Mouse (Mus musculus): Measurements from ENCODE around the gene Zbed4. TPM values are rescaled to one million over a fixed set of nuclear protein-coding genes. Genes with fewer than 3 reads are reported as not detected.

Zbed4 gene
- polyA plus RNA-seq, 1 experiment from 2014 or later = 4.9 TPM

DNA sequence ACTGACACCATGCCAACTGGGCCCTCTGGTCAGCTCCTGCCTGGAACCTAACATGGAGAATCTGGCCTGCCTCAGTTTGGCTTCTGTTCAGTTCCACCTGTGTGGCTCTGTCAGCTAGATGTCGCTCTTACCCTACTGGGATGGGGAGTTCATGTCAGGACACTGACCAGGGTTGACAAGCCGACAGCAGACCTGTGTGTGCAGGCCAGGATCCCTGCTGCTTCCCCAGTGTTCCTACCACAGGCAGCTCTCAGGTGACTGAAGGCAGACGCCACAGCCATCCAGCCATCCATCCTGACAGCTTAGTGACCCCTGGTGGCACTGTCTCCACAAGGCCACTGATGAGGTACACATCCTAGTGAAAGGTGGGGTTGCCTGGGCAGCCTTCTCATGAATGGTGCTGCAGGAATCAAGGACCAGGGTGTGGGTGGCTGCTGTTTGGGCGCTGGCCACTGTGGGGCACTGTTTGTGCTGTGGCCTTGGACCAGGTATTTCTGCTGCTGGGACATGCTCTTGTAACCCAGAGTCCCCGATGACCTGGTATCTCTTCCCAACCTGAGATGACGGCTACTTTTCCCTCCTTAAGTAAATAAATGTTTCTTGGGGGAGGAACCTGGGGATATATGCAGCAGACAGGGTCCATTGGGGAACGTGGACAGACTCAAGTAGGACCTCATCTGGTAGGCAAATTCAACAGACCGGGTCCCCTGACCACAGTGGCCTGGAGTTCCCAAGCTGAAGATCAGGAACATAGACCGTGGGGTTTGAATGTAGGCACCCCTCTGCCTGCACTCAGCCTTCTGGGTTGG, 76.7 kb downstream of the Zbed4 start:
- Histone ChIP-seq H3K9me3 (ENCODE audit: control insufficient read depth) (no peaks in the 10 kb centered on the region), H3K4me1 (replicated peaks; ENCODE audit: control insufficient read depth, insufficient read depth, low read length) (no peaks in the 10 kb centered on the region), H3K36me3 (ENCODE audit: control insufficient read depth, insufficient read depth) (peaks cover 31% of the 10 kb centered on the region), H3K27me3 (replicated peaks; ENCODE audit: control insufficient read depth, insufficient read depth, low read length) (no peaks in the 10 kb centered on the region), H3K4me2 (replicated peaks; ENCODE audit: low read depth) (no peak overlapping the region), H3K4me3 (ENCODE audit: low read depth, low read length) (no peak overlapping the region), H3K27ac (ENCODE audit: low read depth, low read length) (no peak overlapping the region), H3K9ac (ENCODE audit: low read depth, low read length) (no peak overlapping the region)
- 26% methylated on average over 9 of the region's 9 CpGs for WGBS
- TF ChIP-seq CTCF (IDR thresholded peaks at IDR 0.05; ENCODE audit: low read depth) = peak; percentile 65
- peak; percentile 68 for ATAC-seq

DNA sequence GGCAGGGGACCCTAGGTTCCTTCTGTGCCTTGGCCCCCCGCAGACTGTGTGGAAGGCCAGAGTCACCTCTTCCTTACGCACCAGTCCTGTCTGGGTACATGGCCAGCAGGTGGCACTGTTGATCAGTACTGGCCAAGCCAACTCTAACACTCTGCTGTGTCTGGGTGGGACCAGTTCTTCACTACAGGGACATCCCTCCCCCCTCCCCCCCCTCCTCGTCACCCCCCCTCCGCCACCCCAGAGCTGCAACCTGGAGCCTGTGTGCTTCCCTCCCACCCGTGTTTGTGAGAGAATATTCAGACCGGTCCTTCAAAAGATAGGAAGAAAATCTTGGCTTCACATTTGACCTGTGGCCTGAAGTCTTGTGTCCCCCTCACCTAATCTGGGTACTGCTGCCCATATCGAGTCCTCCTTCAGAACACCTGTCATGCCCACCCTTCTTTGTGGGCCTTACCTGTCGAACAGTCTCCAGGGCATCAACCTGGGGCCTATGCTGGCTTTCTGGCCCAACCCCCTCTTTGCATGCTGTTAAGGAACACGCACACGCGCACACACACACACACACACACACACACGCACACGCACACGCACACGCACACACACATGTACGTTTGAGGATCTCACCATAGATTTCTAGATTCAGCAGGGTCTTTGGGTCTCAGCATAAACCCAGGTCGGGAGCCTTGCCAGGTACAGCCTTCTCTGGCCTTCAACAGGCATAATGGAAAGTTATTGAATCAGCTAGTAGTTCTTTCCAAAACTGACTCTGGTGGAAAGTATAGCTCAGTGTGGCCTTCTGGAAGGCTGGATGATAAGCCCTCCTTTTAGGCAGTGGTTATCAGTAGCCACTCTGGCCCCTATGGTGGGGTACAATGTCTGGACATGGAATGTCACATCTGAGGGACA, 77.6 kb downstream of the Zbed4 start:
- H3K4me1 ChIP-seq (replicated peaks; ENCODE audit: control insufficient read depth, insufficient read depth, low read length) = no peaks in the 10 kb centered on the region
- TF ChIP-seq CTCF (IDR thresholded peaks at IDR 0.05; ENCODE audit: low read depth) = peak; percentile 89
- peak; percentile 80 for ATAC-seq
- no peak overlapping the region for H3K4me3 ChIP-seq (ENCODE audit: low read depth, low read length)
- H3K27ac ChIP-seq (ENCODE audit: low read depth, low read length) = no peak overlapping the region
- WGBS = 53% methylated on average over 17 of the region's 17 CpGs
- H3K27me3 ChIP-seq (replicated peaks; ENCODE audit: control insufficient read depth, insufficient read depth, low read length) = no peaks in the 10 kb centered on the region
- H3K9me3 ChIP-seq (ENCODE audit: control insufficient read depth) = no peaks in the 10 kb centered on the region
- peaks cover 23% of the 10 kb centered on the region for H3K36me3 ChIP-seq (ENCODE audit: control insufficient read depth, insufficient read depth)
- H3K9ac ChIP-seq (ENCODE audit: low read depth, low read length) = no peak overlapping the region
- H3K4me2 ChIP-seq (replicated peaks; ENCODE audit: low read depth) = no peak overlapping the region

DNA sequence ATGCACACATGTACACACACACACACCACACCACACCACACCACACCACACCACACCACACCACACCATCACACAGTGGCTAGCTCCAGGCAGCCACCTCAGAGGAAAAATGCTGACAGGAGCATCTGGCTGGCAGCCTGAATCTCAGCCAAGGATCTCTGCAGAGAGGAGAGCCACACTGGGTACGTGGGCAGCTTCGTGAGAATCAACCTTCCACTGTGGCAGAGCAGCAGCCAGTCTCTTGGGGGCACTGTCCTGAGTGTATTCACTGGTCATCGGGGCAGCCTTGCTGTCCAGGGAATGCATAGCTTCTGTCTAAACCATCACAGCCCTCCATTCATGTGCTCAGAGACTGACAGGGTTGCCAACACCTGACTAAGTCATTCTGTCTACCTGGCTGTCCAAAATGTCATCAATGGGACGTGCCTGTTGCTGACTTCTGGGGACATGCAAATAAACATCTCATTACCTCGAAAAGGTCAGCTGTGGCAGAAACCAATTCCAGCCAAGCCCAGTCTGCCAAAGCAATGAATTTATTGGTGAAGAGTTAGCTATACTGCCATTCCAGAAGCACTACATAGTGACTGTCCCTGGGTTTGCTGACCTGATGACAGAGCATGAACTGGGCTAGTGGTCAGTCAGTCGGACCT, 78.5 kb downstream of the Zbed4 start:
- Histone ChIP-seq H3K27ac (ENCODE audit: low read depth, low read length) (no peak overlapping the region), H3K4me3 (ENCODE audit: low read depth, low read length) (no peak overlapping the region), H3K9me3 (ENCODE audit: control insufficient read depth) (no peaks in the 10 kb centered on the region), H3K27me3 (replicated peaks; ENCODE audit: control insufficient read depth, insufficient read depth, low read length) (no peaks in the 10 kb centered on the region), H3K4me1 (replicated peaks; ENCODE audit: control insufficient read depth, insufficient read depth, low read length) (no peaks in the 10 kb centered on the region), H3K36me3 (ENCODE audit: control insufficient read depth, insufficient read depth) (peaks cover 14% of the 10 kb centered on the region), H3K9ac (ENCODE audit: low read depth, low read length) (no peak overlapping the region), H3K4me2 (replicated peaks; ENCODE audit: low read depth) (no peak overlapping the region)
- TF ChIP-seq CTCF (IDR thresholded peaks at IDR 0.05; ENCODE audit: low read depth) = no peak
- 80% methylated on average over 6 of the region's 6 CpGs for WGBS
- no peak for ATAC-seq

DNA sequence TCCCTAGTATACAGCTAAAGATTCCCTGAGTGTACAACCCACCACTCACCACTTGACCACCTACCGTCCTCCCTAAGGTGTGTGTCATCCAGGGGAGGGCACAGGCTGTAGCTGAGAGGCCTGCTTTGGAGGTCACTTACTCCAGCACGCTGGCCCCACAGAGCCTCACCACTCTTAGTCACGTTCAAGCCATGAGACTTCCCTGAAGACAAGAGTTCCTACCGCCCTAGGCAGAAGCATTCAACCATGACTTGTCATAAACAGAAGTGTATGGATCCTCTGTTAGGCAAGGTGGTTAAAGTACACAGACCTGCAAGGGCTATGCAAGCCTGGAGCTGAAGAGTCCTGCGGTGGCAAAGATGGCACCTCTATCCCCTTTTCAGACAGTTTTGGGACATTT, 79.2 kb downstream of the Zbed4 start:
- Histone ChIP-seq H3K27ac (ENCODE audit: low read depth, low read length) (no peak overlapping the region), H3K9me3 (ENCODE audit: control insufficient read depth) (no peaks in the 10 kb centered on the region), H3K4me2 (replicated peaks; ENCODE audit: low read depth) (no peak overlapping the region), H3K27me3 (replicated peaks; ENCODE audit: control insufficient read depth, insufficient read depth, low read length) (no peaks in the 10 kb centered on the region), H3K4me3 (ENCODE audit: low read depth, low read length) (no peak overlapping the region), H3K4me1 (replicated peaks; ENCODE audit: control insufficient read depth, insufficient read depth, low read length) (no peaks in the 10 kb centered on the region), H3K9ac (ENCODE audit: low read depth, low read length) (no peak overlapping the region), H3K36me3 (ENCODE audit: control insufficient read depth, insufficient read depth) (peaks cover 6% of the 10 kb centered on the region)
- no peak for ATAC-seq
- WGBS = 73% methylated on average over 5 of the region's 5 CpGs
- TF ChIP-seq CTCF (IDR thresholded peaks at IDR 0.05; ENCODE audit: low read depth) = no peak

DNA sequence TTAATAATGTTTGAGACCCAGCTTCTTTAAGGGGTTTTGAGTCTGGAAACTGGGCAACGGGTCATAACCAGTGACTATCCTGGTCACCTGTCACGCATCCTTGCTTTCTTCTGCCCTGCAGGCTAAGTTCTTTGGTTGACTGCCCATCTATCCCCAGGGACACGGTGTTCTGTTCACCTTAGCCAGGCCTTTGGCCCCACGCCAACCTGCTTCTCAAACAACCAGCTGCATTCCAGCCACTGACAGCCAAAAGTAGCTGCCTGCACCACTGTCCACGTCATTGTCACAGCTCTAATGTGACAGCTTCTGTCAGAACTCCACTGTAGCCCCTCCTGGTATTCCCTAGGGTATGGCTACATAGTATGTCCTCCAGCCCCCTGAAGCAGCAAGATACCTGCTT, 80.0 kb downstream of the Zbed4 start:
- H3K9me3 ChIP-seq (ENCODE audit: control insufficient read depth) = no peaks in the 10 kb centered on the region
- no peaks in the 10 kb centered on the region for H3K36me3 ChIP-seq (ENCODE audit: control insufficient read depth, insufficient read depth)
- 49% methylated on average over 5 of the region's 5 CpGs for WGBS
- no peak overlapping the region for H3K9ac ChIP-seq (ENCODE audit: low read depth, low read length)
- H3K27me3 ChIP-seq (replicated peaks; ENCODE audit: control insufficient read depth, insufficient read depth, low read length) = no peaks in the 10 kb centered on the region
- TF ChIP-seq CTCF (IDR thresholded peaks at IDR 0.05; ENCODE audit: low read depth) = no peak
- no peak overlapping the region for H3K27ac ChIP-seq (ENCODE audit: low read depth, low read length)
- ATAC-seq = no peak
- no peak overlapping the region for H3K4me3 ChIP-seq (ENCODE audit: low read depth, low read length)
- no peaks in the 10 kb centered on the region for H3K4me1 ChIP-seq (replicated peaks; ENCODE audit: control insufficient read depth, insufficient read depth, low read length)
- no peak overlapping the region for H3K4me2 ChIP-seq (replicated peaks; ENCODE audit: low read depth)

DNA sequence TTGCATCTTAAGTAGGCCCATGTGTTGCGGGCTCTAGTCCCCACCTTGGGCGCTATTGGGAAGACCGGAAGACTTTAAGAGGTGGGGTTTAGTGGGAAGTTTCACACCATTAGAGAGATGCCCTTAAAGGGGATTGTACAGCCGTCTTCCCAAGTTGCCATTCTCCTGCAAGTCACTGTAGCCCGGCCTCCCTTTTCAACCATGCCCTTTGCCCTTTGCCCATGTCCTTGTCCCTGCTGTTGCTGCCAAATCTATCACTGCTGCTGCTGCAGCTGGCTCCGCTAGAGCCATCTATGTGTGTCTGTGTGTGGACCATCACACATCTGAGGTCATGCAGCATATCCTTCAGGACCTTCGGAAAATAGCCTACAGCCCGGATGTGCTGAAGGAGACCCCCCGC, 81.1 kb downstream of the Zbed4 start:
- Histone ChIP-seq H3K4me2 (replicated peaks; ENCODE audit: low read depth) (no peak overlapping the region), H3K9me3 (ENCODE audit: control insufficient read depth) (no peaks in the 10 kb centered on the region), H3K36me3 (ENCODE audit: control insufficient read depth, insufficient read depth) (no peaks in the 10 kb centered on the region), H3K27ac (ENCODE audit: low read depth, low read length) (no peak overlapping the region), H3K27me3 (replicated peaks; ENCODE audit: control insufficient read depth, insufficient read depth, low read length) (no peaks in the 10 kb centered on the region), H3K9ac (ENCODE audit: low read depth, low read length) (no peak overlapping the region), H3K4me1 (replicated peaks; ENCODE audit: control insufficient read depth, insufficient read depth, low read length) (no peaks in the 10 kb centered on the region), H3K4me3 (ENCODE audit: low read depth, low read length) (no peak overlapping the region)
- TF ChIP-seq CTCF (IDR thresholded peaks at IDR 0.05; ENCODE audit: low read depth) = no peak
- ATAC-seq = no peak
- WGBS = 69% methylated on average over 9 of the region's 9 CpGs

Other genes with a start within 250 kb of the Zbed4 start
- gene Zdhhc25, start 151.4 kb upstream of the Zbed4 start, polyA plus RNA-seq (2015; fragmentation: Nextera tagmentation; extraction: Ambion mirVana) = not detected in 2 replicates
- gene Brd1, start 17.4 kb upstream of the Zbed4 start, polyA plus RNA-seq (2015; fragmentation: Nextera tagmentation; extraction: Ambion mirVana) = 11.4 and 13.3 TPM in 2 replicates
- 7.3 and 8.4 TPM in 2 replicates for gene Alg12, start 67.7 kb downstream of the Zbed4 start, polyA plus RNA-seq (2015; fragmentation: Nextera tagmentation; extraction: Ambion mirVana)
- gene Creld2, start 68.0 kb downstream of the Zbed4 start, polyA plus RNA-seq (2015; fragmentation: Nextera tagmentation; extraction: Ambion mirVana) = 67.8 and 67.9 TPM in 2 replicates
- 28.0 and 36.8 TPM in 2 replicates for gene Pim3, start 110.5 kb downstream of the Zbed4 start, polyA plus RNA-seq (2015; fragmentation: Nextera tagmentation; extraction: Ambion mirVana)
- gene Ttll8, start 202.8 kb downstream of the Zbed4 start, polyA plus RNA-seq (2015; fragmentation: Nextera tagmentation; extraction: Ambion mirVana) = not detected in 2 replicates
- gene Mlc1, start 227.3 kb downstream of the Zbed4 start, polyA plus RNA-seq (2015; fragmentation: Nextera tagmentation; extraction: Ambion mirVana) = not detected in 2 replicates
- gene Mov10l1, start 231.2 kb downstream of the Zbed4 start, polyA plus RNA-seq (2015; fragmentation: Nextera tagmentation; extraction: Ambion mirVana) = not detected in 2 replicates